Mouse (Mus musculus): Measurements from ENCODE around the gene Podxl.

DNA sequence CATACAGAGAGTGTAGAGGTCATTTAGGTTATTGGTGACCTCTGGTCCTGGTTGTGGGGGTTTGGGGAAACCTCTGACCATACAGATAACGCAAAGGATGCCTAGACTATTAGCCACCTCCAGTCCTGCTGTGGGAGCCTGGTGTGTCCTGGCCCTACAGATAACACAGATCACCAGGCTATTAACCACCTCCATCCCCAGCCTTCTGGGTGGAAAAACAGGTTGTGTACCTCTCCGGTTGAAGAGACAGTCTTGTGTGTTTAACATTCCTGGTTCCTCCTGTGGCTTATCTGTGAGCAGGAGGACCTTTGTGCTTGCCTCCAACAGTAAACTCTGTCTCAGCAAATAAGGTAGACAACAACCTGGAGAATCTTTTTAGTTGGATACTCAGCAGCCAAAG is 27.0 kb upstream of the Podxl start:
- no peak for TF ChIP-seq CTCF (IDR thresholded peaks at IDR 0.05; ENCODE audit: insufficient read depth, low read depth, low read length)
- TF ChIP-seq POLR2A (IDR thresholded peaks at IDR 0.05; ENCODE audit: insufficient read depth, low read depth, low read length), result no peak
